Mouse (Mus musculus) liver, postnatal 0 days (tissue): ENCODE measurements around the gene Nanos3.

Experiments
- CTCF ChIP-seq: sonication (generic); IDR thresholded peaks from 2 replicates; pipeline ENCODE4 v1.5.1; 2016; ENCODE audit warnings: antibody characterized with exemption, low read depth
- EP300 ChIP-seq: IDR thresholded peaks from 2 replicates; pipeline ENCODE4 v1.6.1; 2016; ENCODE audit warnings: antibody characterized with exemption, low read depth, mild to moderate bottlenecking

GRCm38 (mm10) chr8:84192555-84192954 is 7.5 kb upstream of the Nanos3 start:
- TF ChIP-seq CTCF, result no peak
- no peak for TF ChIP-seq EP300
